Mouse (Mus musculus) hindbrain, embryonic 14.5 days (tissue): ENCODE measurements around the gene Prss12. TPM values are rescaled to one million over a fixed set of nuclear protein-coding genes. Genes with fewer than 3 reads are reported as not detected.

Experiments used
- ATAC-seq: fragments of 200-750 bp; cut with Nextera tagmentation; 2 replicates; pipeline ENCODE4 v1.8.0; 2017; ENCODE audit warnings: moderate number of reproducible peaks, mild to moderate bottlenecking, moderate TSS enrichment, moderate library complexity; ENCODE audit not compliant: low FRiP score
- DNase-seq: peaks from one replicate; pipeline ENCODE4 v3.0.0-alpha.2; 2015; ENCODE audit warnings: low spot score
- H3K27ac ChIP-seq: fragments of 300-500 bp; sonication (generic); 2 replicates; pipeline ENCODE4 v1.5.1; 2014; ENCODE audit warnings: mild to moderate bottlenecking, moderate library complexity
- H3K27me3 ChIP-seq: fragments of 300-500 bp; sonication (generic); 2 replicates; pipeline ENCODE4 v1.6.1; 2014; ENCODE audit warnings: mild to moderate bottlenecking, low read length, mixed read lengths; ENCODE audit not compliant: control insufficient read depth, insufficient read depth
- H3K36me3 ChIP-seq: fragments of 300-500 bp; sonication (generic); replicated peaks from 2 replicates; pipeline ENCODE4 v1.6.1; 2014; ENCODE audit not compliant: control insufficient read depth, insufficient read depth
- H3K4me1 ChIP-seq: fragments of 300-500 bp; sonication (generic); replicated peaks from 2 replicates; pipeline ENCODE4 v1.6.1; 2014; ENCODE audit warnings: antibody characterized with exemption, low read length, mixed read lengths; ENCODE audit not compliant: control insufficient read depth, insufficient read depth
- H3K4me2 ChIP-seq: fragments of 300-500 bp; sonication (generic); replicated peaks from 2 replicates; pipeline ENCODE4 v1.6.1; 2014; ENCODE audit warnings: mild to moderate bottlenecking, moderate library complexity
- H3K4me3 ChIP-seq: fragments of 300-500 bp; sonication (generic); replicated peaks from 2 replicates; pipeline ENCODE4 v1.5.1; 2014; ENCODE audit warnings: mild to moderate bottlenecking, low read length
- H3K9ac ChIP-seq: fragments of 300-500 bp; sonication (generic); 2 replicates; pipeline ENCODE4 v1.6.1; 2014
- H3K9me3 ChIP-seq: fragments of 300-500 bp; sonication (generic); 2 replicates; pipeline ENCODE4 v1.6.1; 2016; ENCODE audit warnings: low read length; ENCODE audit not compliant: control insufficient read depth
- WGBS: fragments of 180-500 bp; shearing (Covaris S2); extraction: QIAGEN DNeasy Blood & Tissue Kit; methylation state at CpG from one replicate; pipeline ENCODE4 v1.1.7; 2014; 5-methylcytosine and 5-hydroxymethylcytosine counted together
- polyA plus RNA-seq: library from polyadenylated mRNA; unstranded; fragments of >200 nt; fragmentation: Nextera tagmentation; extraction: Ambion mirVana; gene quantifications from 2 replicates; pipeline ENCODE4 v1.2.1, GENCODE M21; 2014

Prss12 gene
- polyA plus RNA-seq, 1 experiment from 2014 or later: 15.7 TPM

- H3K4me1 ChIP-seq: no peaks in the 10 kb centered on the region
- DNase-seq (no peak), ATAC-seq (no peak)
- H3K27ac ChIP-seq: no peak overlapping the region
- no peak overlapping the region for H3K4me2 ChIP-seq
- H3K4me3 ChIP-seq: no peak overlapping the region
- H3K9me3 ChIP-seq: no peaks in the 10 kb centered on the region
- 59% methylated on average over 5 of the region's 5 CpGs for WGBS
- H3K36me3 ChIP-seq: no peaks in the 10 kb centered on the region
- H3K9ac ChIP-seq: no peak overlapping the region
- no peaks in the 10 kb centered on the region for H3K27me3 ChIP-seq
These were observed 68.2 kb downstream of the Prss12 start for GRCm38 (mm10) chr3:123514886-123515285.

DNA sequence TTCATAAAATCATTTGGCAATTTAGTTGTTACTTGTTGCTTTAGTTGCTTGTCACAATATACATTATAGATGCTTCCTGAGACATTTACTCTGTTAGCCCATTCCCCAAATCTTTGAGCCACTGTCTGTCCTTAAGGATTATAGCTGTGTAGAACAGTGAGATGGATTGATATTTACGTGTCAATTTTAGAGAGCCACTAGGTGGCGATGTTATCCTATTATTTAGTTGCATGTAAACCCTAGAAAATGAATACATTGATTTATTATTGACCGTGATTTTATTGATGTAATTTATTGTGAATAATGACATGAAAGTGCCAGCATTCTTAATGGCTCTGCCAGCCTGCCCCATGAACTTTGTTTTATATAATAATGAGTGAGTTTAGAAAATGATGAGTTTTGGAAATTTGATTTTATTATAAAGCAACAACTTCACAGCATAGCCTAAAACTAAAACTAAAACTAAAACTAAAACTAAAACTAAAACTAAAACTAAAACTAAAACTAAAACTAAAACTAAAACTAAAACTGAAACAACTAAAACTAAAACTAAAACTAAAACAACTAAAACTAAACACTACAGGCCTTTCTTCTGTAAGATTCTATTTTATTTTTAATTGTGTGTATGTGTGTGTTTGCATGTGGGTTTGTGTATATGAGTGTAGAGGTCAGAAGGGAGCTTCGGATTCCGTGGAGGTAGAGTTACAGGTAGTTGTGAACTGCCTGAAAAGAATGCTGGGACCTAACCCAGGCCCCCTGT is 69.1 kb downstream of the Prss12 start:
- H3K4me3 ChIP-seq: no peak overlapping the region
- H3K4me2 ChIP-seq: no peak overlapping the region
- H3K27me3 ChIP-seq: no peaks in the 10 kb centered on the region
- no peaks in the 10 kb centered on the region for H3K9me3 ChIP-seq
- H3K9ac ChIP-seq: no peak overlapping the region
- H3K4me1 ChIP-seq: no peaks in the 10 kb centered on the region
- DNase-seq (peak; percentile 85), ATAC-seq (peak; percentile 57; the same call in 1 of the 2 replicates)
- WGBS: 21% methylated on average over 5 of the region's 5 CpGs
- H3K27ac ChIP-seq: no peak overlapping the region
- H3K36me3 ChIP-seq: no peaks in the 10 kb centered on the region

- DNase-seq: peak; percentile 67
- ATAC-seq: peak; percentile 44; the same call in 1 of the 2 replicates
- Histone ChIP-seq H3K36me3 (no peaks in the 10 kb centered on the region), H3K4me2 (no peak overlapping the region), H3K9me3 (no peaks in the 10 kb centered on the region), H3K4me1 (no peaks in the 10 kb centered on the region), H3K4me3 (no peak overlapping the region), H3K27me3 (no peaks in the 10 kb centered on the region), H3K27ac (no peak overlapping the region), H3K9ac (no peak overlapping the region)
- 26% methylated on average over 4 of the region's 4 CpGs for WGBS
These were observed 70.1 kb downstream of the Prss12 start for GRCm38 (mm10) chr3:123516784-123517183.

- Histone ChIP-seq H3K9me3 (no peaks in the 10 kb centered on the region), H3K4me2 (no peak overlapping the region), H3K9ac (no peak overlapping the region), H3K4me3 (no peak overlapping the region), H3K4me1 (no peaks in the 10 kb centered on the region), H3K36me3 (peaks cover 11% of the 10 kb centered on the region; the same call in 1 of the 2 replicates), H3K27me3 (no peaks in the 10 kb centered on the region), H3K27ac (no peak overlapping the region)
- no peak for ATAC-seq
- no peak for DNase-seq
- 40% methylated on average over 11 of the region's 11 CpGs for WGBS
These were observed 79.8 kb downstream of the Prss12 start for GRCm38 (mm10) chr3:123526313-123527067.

GRCm38 (mm10) chr3:123527806-123528507 is 81.2 kb downstream of the Prss12 start:
- H3K4me1 ChIP-seq: no peaks in the 10 kb centered on the region
- no peak overlapping the region for H3K9ac ChIP-seq
- no peak for DNase-seq
- no peaks in the 10 kb centered on the region for H3K27me3 ChIP-seq
- ATAC-seq: no peak
- H3K36me3 ChIP-seq: peaks cover 11% of the 10 kb centered on the region; the same call in 1 of the 2 replicates
- no peak overlapping the region for H3K4me3 ChIP-seq
- H3K27ac ChIP-seq: no peak overlapping the region
- no peaks in the 10 kb centered on the region for H3K9me3 ChIP-seq
- no peak overlapping the region for H3K4me2 ChIP-seq
- 84% methylated on average over 10 of the region's 10 CpGs for WGBS

DNA sequence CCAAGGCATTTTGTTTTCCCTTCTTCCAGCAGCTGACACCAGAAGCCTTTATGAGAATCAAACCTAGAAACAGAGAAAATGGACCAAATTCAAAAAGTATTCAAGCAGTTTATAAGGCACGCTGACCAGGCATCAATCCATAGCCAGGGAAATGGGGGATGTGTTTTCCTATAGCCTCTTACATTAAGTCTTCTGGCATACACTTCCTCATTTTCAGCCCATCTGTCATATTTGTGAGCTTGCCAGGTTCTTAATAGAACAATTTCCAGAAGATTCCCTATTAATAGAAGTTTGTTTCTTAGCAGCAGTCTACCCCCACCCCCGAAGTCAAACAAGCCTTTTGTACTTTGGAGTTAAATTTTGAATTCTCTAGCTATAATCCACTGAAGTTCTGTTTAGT is 84.4 kb downstream of the Prss12 start:
- Histone ChIP-seq H3K27me3 (no peaks in the 10 kb centered on the region), H3K9ac (no peak overlapping the region), H3K27ac (no peak overlapping the region), H3K9me3 (no peaks in the 10 kb centered on the region), H3K4me1 (no peaks in the 10 kb centered on the region), H3K4me2 (no peak overlapping the region), H3K4me3 (no peak overlapping the region), H3K36me3 (peaks cover 11% of the 10 kb centered on the region; the same call in 1 of the 2 replicates)
- ATAC-seq (no peak), DNase-seq (no peak)
- 82% methylated on average over 2 of the region's 2 CpGs for WGBS

- ATAC-seq (no peak), DNase-seq (no peak)
- no peak overlapping the region for H3K9ac ChIP-seq
- H3K9me3 ChIP-seq: no peaks in the 10 kb centered on the region
- no peak overlapping the region for H3K4me3 ChIP-seq
- no peaks in the 10 kb centered on the region for H3K4me1 ChIP-seq
- H3K36me3 ChIP-seq: no peaks in the 10 kb centered on the region
- no peak overlapping the region for H3K27ac ChIP-seq
- no peak overlapping the region for H3K4me2 ChIP-seq
- WGBS: 94% methylated on average over 1 of the region's 1 CpGs
- H3K27me3 ChIP-seq: no peaks in the 10 kb centered on the region
These were observed 90.6 kb downstream of the Prss12 start for GRCm38 (mm10) chr3:123537279-123537678.

- H3K36me3 ChIP-seq: peaks cover 18% of the 10 kb centered on the region
- no peak overlapping the region for H3K4me2 ChIP-seq
- no peak overlapping the region for H3K4me3 ChIP-seq
- no peak overlapping the region for H3K27ac ChIP-seq
- no peak for ATAC-seq
- H3K9ac ChIP-seq: no peak overlapping the region
- no peak for DNase-seq
- WGBS: 87% methylated on average over 6 of the region's 6 CpGs
- H3K27me3 ChIP-seq: no peaks in the 10 kb centered on the region
- H3K4me1 ChIP-seq: no peaks in the 10 kb centered on the region
- no peaks in the 10 kb centered on the region for H3K9me3 ChIP-seq
These were observed 97.0 kb downstream of the Prss12 start for GRCm38 (mm10) chr3:123543585-123544304.
